Mouse (Mus musculus) midbrain, embryonic 13.5 days (tissue): ENCODE data around the gene Fhdc1. TPM values are rescaled to one million over a fixed set of nuclear protein-coding genes. Genes with fewer than 3 reads are reported as not detected.

ENCODE experiments used
- ATAC-seq: fragments of 200-750 bp; cut with Nextera tagmentation; 2 replicates; pipeline ENCODE4 v1.8.0; 2017; ENCODE audit warnings: mild to moderate bottlenecking, moderate TSS enrichment, moderate library complexity
- H3K27ac ChIP-seq: fragments of 300-500 bp; sonication (generic); 2 replicates; pipeline ENCODE4 v1.5.1; 2015; ENCODE audit warnings: inconsistent platforms, mild to moderate bottlenecking, moderate library complexity
- H3K27me3 ChIP-seq: fragments of 300-500 bp; sonication (generic); 2 replicates; pipeline ENCODE4 v1.6.1; 2015; ENCODE audit warnings: mild to moderate bottlenecking, inconsistent platforms
- H3K36me3 ChIP-seq: fragments of 300-500 bp; sonication (generic); 2 replicates; pipeline ENCODE4 v1.6.1; 2015; ENCODE audit warnings: mild to moderate bottlenecking, inconsistent platforms
- H3K4me1 ChIP-seq: fragments of 300-500 bp; sonication (generic); replicated peaks from 2 replicates; pipeline ENCODE4 v1.6.1; 2015; ENCODE audit warnings: inconsistent platforms
- H3K4me2 ChIP-seq: fragments of 300-500 bp; sonication (generic); replicated peaks from 2 replicates; pipeline ENCODE4 v1.6.1; 2015; ENCODE audit warnings: moderate library complexity, mild to moderate bottlenecking, inconsistent platforms
- H3K4me3 ChIP-seq: fragments of 300-500 bp; sonication (generic); replicated peaks from 2 replicates; pipeline ENCODE4 v1.5.1; 2015; ENCODE audit warnings: mild to moderate bottlenecking, inconsistent platforms
- H3K9ac ChIP-seq: fragments of 300-500 bp; sonication (generic); replicated peaks from 2 replicates; pipeline ENCODE4 v1.6.1; 2015; ENCODE audit warnings: mild to moderate bottlenecking, inconsistent platforms
- H3K9me3 ChIP-seq: fragments of 300-500 bp; sonication (generic); 2 replicates; pipeline ENCODE4 v1.6.1; 2016; ENCODE audit warnings: mild to moderate bottlenecking, inconsistent platforms
- WGBS: fragments of 180-500 bp; shearing (Covaris S2); methylation state at CpG from one replicate; pipeline ENCODE4 v1.1.7; 2015; 5-methylcytosine and 5-hydroxymethylcytosine counted together
- polyA plus RNA-seq: library from polyadenylated mRNA; unstranded; fragments of >200 nt; fragmentation: Nextera tagmentation; extraction: Ambion mirVana; gene quantifications from 2 replicates; pipeline ENCODE4 v1.2.1, GENCODE M21; 2015

Gene Fhdc1
- polyA plus RNA-seq, 1 experiment from 2014 or later, result 3.5 TPM

DNA sequence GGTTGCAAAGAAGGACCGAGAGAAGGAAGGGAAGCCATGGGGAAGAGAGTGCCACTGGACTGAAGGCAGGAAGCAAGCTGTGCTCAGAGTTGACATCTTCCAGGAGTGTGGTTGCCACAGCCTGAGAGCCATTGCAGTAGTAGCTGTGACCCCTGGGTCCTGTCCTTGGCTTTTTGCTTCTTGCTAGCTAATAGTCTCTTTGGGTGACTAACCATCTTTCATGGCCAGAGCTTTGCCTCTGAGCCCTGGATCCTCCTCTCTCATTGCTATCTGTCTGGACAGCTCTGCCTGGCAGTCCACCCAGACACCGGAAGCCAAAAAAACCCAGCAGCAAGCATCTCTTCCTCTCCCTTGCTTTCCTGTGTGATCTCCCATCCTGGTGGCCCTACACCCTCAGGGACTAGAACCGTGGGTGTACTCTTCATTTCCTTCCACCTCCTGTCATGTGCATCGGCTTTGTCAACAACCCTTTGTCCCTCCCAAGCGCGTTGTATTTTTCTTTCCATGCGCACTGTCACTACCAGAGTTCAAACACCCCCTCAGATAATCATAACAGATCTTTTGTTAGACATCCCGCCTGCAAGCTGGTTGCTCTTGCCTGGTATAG is 85.3 kb downstream of the Fhdc1 start:
- Histone ChIP-seq H3K27me3 (no peaks in the 10 kb centered on the region), H3K4me2 (no peak overlapping the region), H3K9ac (no peak overlapping the region), H3K4me1 (0 out of 2 replicates have a peak, but pooled peaks cover 3% of the 10 kb centered on the region), H3K4me3 (no peak overlapping the region), H3K36me3 (no peaks in the 10 kb centered on the region), H3K9me3 (peaks cover 3% of the 10 kb centered on the region), H3K27ac (no peak overlapping the region)
- ATAC-seq, result no peak
- 83% methylated on average over 8 of the region's 8 CpGs for WGBS

Other genes starting within 250 kb of the Fhdc1 start
- 165 and 177 TPM in 2 replicates for gene Trim2, start 173.6 kb downstream of the Fhdc1 start, polyA plus RNA-seq
- gene Arfip1, start 102.2 kb upstream of the Fhdc1 start, polyA plus RNA-seq, result 23.4 and 25.0 TPM in 2 replicates
- gene Tigd4, start 113.1 kb upstream of the Fhdc1 start, polyA plus RNA-seq, result not detected in 2 replicates
- gene Tmem154, start 185.8 kb upstream of the Fhdc1 start, polyA plus RNA-seq, result 0.73 and 1.1 TPM in 2 replicates